Mouse (Mus musculus) hindbrain, embryonic 11.5 days (tissue): ENCODE measurements around the gene Slc25a5. TPM values are rescaled to one million over a fixed set of nuclear protein-coding genes. Genes with fewer than 3 reads are reported as not detected.

Source experiments
- ATAC-seq: fragments of 200-750 bp; cut with Nextera tagmentation; 2 replicates; pipeline ENCODE4 v1.8.0; 2017; ENCODE audit warnings: mild to moderate bottlenecking, moderate TSS enrichment, moderate library complexity; ENCODE audit not compliant: low FRiP score
- DNase-seq: peaks from one replicate; pipeline ENCODE4 v3.0.0-alpha.2; 2015; ENCODE audit warnings: low spot score
- H3K27ac ChIP-seq: fragments of 300-500 bp; sonication (generic); 2 replicates; pipeline ENCODE4 v1.5.1; 2014; ENCODE audit warnings: mild to moderate bottlenecking, low read depth, low read length
- H3K27me3 ChIP-seq: fragments of 300-500 bp; sonication (generic); 2 replicates; pipeline ENCODE4 v1.6.1; 2014; ENCODE audit warnings: mild to moderate bottlenecking, low read length, moderate library complexity, mixed read lengths; ENCODE audit not compliant: control insufficient read depth, insufficient read depth
- H3K36me3 ChIP-seq: fragments of 300-500 bp; sonication (generic); 2 replicates; pipeline ENCODE4 v1.6.1; 2014; ENCODE audit warnings: mild to moderate bottlenecking, low read length, moderate library complexity, mixed read lengths; ENCODE audit not compliant: control insufficient read depth, insufficient read depth
- H3K4me1 ChIP-seq: fragments of 300-500 bp; sonication (generic); replicated peaks from 2 replicates; pipeline ENCODE4 v1.6.1; 2014; ENCODE audit warnings: low read length, mixed read lengths; ENCODE audit not compliant: control insufficient read depth, insufficient read depth
- H3K4me2 ChIP-seq: fragments of 300-500 bp; sonication (generic); replicated peaks from 2 replicates; pipeline ENCODE4 v1.6.1; 2014; ENCODE audit warnings: mild to moderate bottlenecking, low read depth, low read length
- H3K4me3 ChIP-seq: fragments of 300-500 bp; sonication (generic); 2 replicates; pipeline ENCODE4 v1.5.1; 2014; ENCODE audit warnings: low read depth, low read length
- H3K9ac ChIP-seq: fragments of 300-500 bp; sonication (generic); 2 replicates; pipeline ENCODE4 v1.6.1; 2014; ENCODE audit warnings: low read depth, low read length
- H3K9me3 ChIP-seq: fragments of 300-500 bp; sonication (generic); 2 replicates; pipeline ENCODE4 v1.6.1; 2016; ENCODE audit warnings: low read length; ENCODE audit not compliant: control insufficient read depth
- WGBS: fragments of 180-500 bp; shearing (Covaris S2); extraction: QIAGEN DNeasy Blood & Tissue Kit; methylation state at CpG from one replicate; pipeline ENCODE4 v1.1.7; 2014; 5-methylcytosine and 5-hydroxymethylcytosine counted together
- polyA plus RNA-seq: library from polyadenylated mRNA; unstranded; fragments of >200 nt; fragmentation: Nextera tagmentation; extraction: Ambion mirVana; gene quantifications from 2 replicates; pipeline ENCODE4 v1.2.1, GENCODE M21; 2014

The Slc25a5 gene
- polyA plus RNA-seq, 1 experiment from 2014 or later, result 838 TPM

DNA sequence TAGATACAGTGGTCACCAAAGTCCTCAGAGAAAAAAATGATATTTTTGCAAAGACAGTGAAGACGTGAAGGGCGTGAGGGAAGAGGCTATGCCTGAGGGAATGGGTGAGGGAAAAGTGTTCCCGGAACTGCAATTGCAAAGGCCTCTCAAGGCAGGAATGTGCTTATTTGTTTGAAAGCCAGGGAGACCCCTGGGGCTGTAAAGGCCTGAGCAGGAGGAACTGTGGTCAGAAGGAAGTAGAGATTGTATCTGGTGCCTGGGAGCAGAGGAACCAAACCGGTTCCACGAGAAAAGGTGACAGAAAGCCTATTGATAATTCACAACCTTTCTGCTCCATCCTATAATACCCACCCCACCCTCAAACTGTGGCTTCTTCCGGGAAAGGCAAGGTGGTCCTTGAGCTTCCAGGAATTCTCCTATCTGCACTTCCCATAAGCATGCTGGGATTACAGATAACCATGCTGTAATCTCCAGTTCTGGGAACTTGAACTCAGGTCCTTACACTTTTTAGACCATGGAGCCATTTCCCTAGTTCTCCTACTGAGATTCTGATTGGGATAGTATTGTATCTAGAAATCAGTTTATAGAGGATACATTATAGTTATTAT lies 41.7 kb downstream of the Slc25a5 start:
- no peak overlapping the region for H3K9ac ChIP-seq
- no peak for DNase-seq
- ATAC-seq, result no peak
- no peak overlapping the region for H3K4me3 ChIP-seq
- no peaks in the 10 kb centered on the region for H3K36me3 ChIP-seq
- no peak overlapping the region for H3K4me2 ChIP-seq
- H3K4me1 ChIP-seq, result no peaks in the 10 kb centered on the region
- no peaks in the 10 kb centered on the region for H3K27me3 ChIP-seq
- H3K27ac ChIP-seq, result no peak overlapping the region
- WGBS, result 71% methylated on average over 6 of the region's 6 CpGs
- H3K9me3 ChIP-seq, result no peaks in the 10 kb centered on the region

DNA sequence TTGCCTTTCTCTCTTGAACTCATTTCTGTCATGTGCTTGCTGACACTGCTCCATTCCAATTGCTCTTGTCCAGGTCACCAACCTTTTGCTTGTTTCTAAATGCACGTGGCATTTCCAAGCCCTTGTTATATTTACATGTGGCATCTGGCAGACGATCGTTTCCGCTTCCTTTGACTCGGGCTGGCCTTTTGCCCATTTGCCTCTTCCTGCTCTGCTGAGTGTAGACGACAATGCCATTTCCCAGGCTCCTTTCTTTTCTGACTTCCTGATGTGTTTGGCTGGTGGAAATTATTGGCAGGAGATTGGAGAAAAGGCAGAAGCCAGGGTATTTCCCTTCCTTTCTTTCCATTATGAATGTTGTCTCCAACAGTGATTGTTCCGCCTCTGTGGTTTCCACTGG lies 43.9 kb downstream of the Slc25a5 start:
- H3K36me3 ChIP-seq, result no peaks in the 10 kb centered on the region
- H3K27ac ChIP-seq, result no peak overlapping the region
- H3K4me3 ChIP-seq, result no peak overlapping the region
- ATAC-seq, result no peak
- H3K27me3 ChIP-seq, result no peaks in the 10 kb centered on the region
- 86% methylated on average over 7 of the region's 7 CpGs for WGBS
- DNase-seq, result no peak
- H3K4me1 ChIP-seq, result no peaks in the 10 kb centered on the region
- no peak overlapping the region for H3K4me2 ChIP-seq
- H3K9me3 ChIP-seq, result no peaks in the 10 kb centered on the region
- no peak overlapping the region for H3K9ac ChIP-seq

GRCm38 (mm10) chrX:36841698-36842097 lies 46.2 kb downstream of the Slc25a5 start:
- ATAC-seq (no peak), DNase-seq (no peak)
- Histone ChIP-seq H3K4me2 (no peak overlapping the region), H3K4me3 (no peak overlapping the region), H3K27me3 (no peaks in the 10 kb centered on the region), H3K27ac (no peak overlapping the region), H3K9ac (no peak overlapping the region), H3K9me3 (no peaks in the 10 kb centered on the region), H3K4me1 (no peaks in the 10 kb centered on the region), H3K36me3 (no peaks in the 10 kb centered on the region)
- 90% methylated on average over 6 of the region's 6 CpGs for WGBS

DNA sequence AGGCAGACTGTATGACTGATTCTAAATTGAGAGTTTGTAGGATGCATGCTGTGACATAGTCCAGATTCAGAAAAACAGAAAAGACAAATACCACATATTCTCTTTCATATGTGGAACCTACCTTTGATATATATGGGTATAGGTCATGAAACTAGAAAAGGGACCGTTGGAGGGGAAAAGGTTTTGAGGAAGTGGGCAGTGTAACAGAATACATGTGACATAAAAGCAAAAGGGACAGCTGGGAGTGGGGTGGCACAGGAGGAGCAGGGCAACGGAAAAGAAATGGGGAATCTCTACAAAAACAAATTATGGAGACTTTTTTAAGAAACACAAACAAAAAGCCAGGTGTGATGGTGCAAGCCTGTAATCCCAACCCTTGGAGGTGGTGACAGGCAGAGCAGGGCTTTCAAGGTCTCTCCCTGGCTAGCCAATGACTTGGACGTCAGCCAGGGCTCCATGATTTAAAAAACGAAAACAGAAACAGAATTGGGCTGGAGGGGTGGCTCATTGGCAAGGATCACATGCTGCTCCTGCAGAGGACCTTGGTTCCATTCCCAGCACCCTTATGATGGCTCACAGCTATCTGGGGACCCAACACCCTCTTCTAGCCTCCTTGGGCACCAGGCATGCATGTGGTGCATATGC lies 48.0 kb downstream of the Slc25a5 start:
- H3K27ac ChIP-seq, result no peak overlapping the region
- H3K4me2 ChIP-seq, result no peak overlapping the region
- ATAC-seq, result no peak
- H3K27me3 ChIP-seq, result no peaks in the 10 kb centered on the region
- no peaks in the 10 kb centered on the region for H3K9me3 ChIP-seq
- no peak for DNase-seq
- no peak overlapping the region for H3K4me3 ChIP-seq
- no peaks in the 10 kb centered on the region for H3K36me3 ChIP-seq
- WGBS, result 79% methylated on average over 4 of the region's 4 CpGs
- no peak overlapping the region for H3K9ac ChIP-seq
- no peaks in the 10 kb centered on the region for H3K4me1 ChIP-seq

DNA sequence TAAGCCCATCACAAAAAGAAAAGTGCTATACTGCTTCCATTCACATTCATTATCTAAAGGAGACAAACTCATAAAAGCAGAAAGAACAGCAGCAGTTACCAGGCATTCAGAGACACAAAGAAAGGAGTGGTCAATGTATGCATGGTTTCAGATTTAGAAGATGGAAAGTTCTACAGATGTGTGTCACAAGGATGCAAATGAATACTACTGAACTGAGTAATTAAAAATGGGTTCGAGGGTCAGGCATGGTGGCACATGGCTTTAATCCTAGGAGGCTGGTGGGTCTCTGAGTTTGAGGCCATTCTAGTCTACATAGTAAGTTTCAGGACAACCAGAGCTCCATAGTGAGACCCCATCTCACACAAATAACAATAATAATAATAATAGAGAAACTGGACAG lies 51.7 kb downstream of the Slc25a5 start:
- H3K9ac ChIP-seq, result no peak overlapping the region
- H3K27ac ChIP-seq, result no peak overlapping the region
- H3K9me3 ChIP-seq, result no peaks in the 10 kb centered on the region
- WGBS, result 100% methylated on average over 1 of the region's 1 CpGs
- DNase-seq, result no peak
- H3K4me1 ChIP-seq, result no peaks in the 10 kb centered on the region
- no peak overlapping the region for H3K4me2 ChIP-seq
- H3K27me3 ChIP-seq, result no peaks in the 10 kb centered on the region
- no peak for ATAC-seq
- H3K4me3 ChIP-seq, result no peak overlapping the region
- H3K36me3 ChIP-seq, result no peaks in the 10 kb centered on the region

Other genes starting within 250 kb of the Slc25a5 start
- gene Pgrmc1, start 197.4 kb upstream of the Slc25a5 start, polyA plus RNA-seq, result 490 and 494 TPM in 2 replicates
- 5.0 and 5.9 TPM in 2 replicates for gene Akap17b, start 150.3 kb upstream of the Slc25a5 start, polyA plus RNA-seq
- gene Slc25a43, start 52.0 kb upstream of the Slc25a5 start, polyA plus RNA-seq, result 1.2 TPM in 2 replicates
- gene Ube2a, start 78.2 kb downstream of the Slc25a5 start, polyA plus RNA-seq, result 123 and 138 TPM in 2 replicates
- 38.9 and 41.4 TPM in 2 replicates for gene C330007P06Rik, start 78.5 kb downstream of the Slc25a5 start, polyA plus RNA-seq
- gene Nkrf, start 107.2 kb downstream of the Slc25a5 start, polyA plus RNA-seq, result 7.9 and 8.4 TPM in 2 replicates
- gene Sept6, start 196.1 kb downstream of the Slc25a5 start, polyA plus RNA-seq, result 57.5 and 62.8 TPM in 2 replicates